Mouse (Mus musculus) spleen, adult 12 weeks (tissue): Measurements from ENCODE around the gene Tmed6.
"Not testable (repeated sequence)": the region's sequence is repeated elsewhere in the genome, so short reads cannot be mapped to it uniquely, and the experiment has no call there.

ENCODE experiments used
- DNase-seq: peaks from one replicate; pipeline ENCODE4 v3.0.0; 2022; ENCODE audit warnings: low spot score

Tmed6 gene

DNA sequence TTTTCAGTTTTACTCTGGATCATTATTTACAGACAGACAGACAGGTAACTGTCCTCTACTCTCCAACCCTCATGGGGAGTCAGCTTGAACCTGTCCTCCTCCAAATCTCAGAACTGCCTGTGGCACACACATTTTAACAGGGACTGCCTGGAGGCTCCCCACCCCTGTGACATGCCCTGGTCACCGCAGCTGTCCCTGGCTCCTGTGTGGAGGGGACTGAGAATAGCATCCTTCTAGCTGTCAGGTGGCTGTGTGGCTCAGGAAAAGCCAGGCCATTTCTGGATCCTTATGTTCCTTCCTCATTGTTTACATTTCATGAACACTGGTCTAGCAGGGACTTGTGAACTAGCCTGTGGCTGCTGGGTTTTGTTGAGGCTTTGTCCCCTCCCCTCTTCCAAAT lies 8.7 kb upstream of the Tmed6 start:
- no peak for DNase-seq

DNA sequence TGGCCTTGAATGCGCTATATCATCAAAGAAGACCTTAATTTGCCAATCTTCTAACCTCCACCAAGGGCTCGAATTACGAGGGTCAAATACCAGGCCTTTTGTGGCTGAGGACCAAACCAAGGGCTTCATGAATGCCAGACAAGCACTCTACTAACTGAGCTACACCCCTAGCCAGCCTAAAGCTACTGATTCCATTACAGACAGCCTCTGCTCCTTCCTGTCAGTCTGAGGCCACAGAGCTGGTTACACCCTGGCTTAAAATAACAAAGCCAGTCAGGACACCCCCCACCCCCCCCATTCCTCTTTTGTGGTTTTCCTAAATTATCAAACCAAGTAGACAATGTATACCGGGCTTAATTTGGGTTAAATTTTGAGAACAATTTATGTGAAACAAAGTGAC lies 8.3 kb upstream of the Tmed6 start:
- DNase-seq, result no peak

DNA sequence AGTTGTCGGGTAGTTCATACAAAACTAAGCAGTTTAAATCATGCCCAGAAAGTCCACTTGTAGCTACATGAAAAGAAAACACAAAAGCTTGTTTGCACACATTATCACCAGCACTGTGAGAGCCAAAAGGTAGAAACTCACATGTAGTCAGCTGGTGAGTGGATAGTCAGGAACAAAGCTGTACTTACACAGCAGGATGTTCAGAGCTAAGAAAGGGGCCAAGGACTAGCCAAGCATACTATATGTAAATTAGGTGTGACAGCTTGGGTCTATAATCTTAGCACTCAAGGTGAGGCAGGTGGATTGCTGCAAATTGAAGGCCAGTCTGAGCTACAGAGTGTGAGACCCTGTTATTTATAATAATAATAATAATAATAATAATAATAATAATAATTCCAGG lies 2.8 kb downstream of the Tmed6 start:
- DNase-seq, result no peak

DNA sequence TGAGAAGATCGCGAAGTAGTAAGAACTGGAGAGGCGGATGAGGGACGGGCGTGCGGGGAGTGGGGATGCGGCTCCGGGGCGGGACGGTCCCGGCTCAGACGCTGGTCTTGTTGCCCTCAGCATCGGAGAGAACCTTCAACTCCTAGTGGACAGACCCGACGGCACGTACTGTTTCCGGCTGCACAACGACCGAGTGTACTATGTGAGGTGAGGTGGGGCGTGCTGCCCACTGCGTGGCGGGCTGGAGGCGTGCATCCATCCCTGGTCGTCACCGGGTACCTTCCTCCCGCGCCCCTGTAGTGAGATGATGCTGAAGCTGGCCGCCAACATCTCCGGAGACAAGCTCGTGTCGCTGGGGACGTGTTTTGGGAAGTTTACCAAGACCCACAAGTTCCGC lies 8.5 kb downstream of the Tmed6 start:
- no peak for DNase-seq

DNA sequence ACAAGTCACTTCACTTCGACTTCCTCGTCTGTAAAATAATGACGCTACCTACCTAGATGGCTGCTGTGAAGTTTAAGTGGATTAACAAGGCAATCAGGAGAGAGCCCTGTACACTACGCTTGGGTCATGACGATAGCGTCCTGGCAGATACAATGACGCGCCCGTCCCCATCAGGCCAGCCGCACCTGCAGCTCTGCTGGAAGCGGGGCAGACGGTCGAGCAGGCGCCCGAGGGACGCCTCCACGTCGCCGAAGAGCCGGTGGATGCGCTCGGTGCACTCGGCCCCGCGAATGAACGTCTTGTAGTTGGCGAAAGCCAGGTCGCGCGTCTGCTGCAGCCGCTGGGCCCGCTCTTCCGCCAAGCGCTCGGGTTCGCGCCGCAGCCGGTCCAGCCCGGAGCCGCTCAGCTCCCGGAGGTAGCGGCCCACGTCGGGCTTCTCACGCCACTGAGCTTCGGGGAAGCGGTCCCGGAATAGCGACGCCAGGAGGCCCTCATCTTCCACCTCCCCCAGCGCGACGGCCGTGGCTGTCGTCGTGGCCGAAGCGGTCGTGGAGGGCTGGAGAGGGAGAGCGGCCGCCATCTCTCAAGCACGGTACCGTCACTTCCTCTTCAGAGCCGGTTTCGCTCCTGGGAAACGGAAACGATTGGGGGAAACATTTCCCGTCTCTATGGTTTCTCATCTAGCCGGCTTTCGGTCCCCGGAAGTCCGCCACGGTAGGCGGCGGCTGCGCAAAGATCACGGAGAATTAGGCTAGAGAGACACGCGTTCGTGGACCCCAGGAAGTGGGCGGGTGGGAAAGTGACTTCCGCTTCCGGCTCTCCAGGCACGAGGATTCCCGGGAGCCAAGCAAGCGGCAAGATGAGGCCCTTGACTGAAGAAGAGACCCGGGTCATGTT lies 9.1 kb downstream of the Tmed6 start, which contains the start of the genes Cog8 and Nip7:
Cog8 (minus strand) TSS at position 614 of the 897 bp plus-strand sequence.
Nip7 (plus strand) TSS at position 802 of the 897 bp plus-strand sequence.
- DNase-seq, result peak; percentile 84

DNA sequence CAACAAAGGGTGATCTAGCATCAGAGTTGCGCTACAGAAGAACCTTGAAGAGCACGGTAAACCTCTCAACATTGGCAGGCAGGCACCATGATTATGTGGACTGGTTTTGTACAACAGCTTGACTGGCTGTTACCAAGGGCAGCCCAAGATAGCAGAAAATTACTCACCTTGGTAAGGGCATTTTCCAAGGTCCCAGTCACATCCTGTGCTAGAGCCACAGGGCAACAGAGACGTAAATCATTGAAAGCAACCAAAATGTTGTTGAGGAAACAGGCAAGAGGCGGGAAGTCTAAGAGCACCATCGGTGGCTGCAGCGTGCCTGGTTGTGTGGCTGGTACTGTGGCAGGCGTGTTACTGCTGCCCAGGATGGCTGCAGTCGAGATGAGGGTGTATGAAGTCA lies 13.4 kb downstream of the Tmed6 start:
- no peak for DNase-seq

DNA sequence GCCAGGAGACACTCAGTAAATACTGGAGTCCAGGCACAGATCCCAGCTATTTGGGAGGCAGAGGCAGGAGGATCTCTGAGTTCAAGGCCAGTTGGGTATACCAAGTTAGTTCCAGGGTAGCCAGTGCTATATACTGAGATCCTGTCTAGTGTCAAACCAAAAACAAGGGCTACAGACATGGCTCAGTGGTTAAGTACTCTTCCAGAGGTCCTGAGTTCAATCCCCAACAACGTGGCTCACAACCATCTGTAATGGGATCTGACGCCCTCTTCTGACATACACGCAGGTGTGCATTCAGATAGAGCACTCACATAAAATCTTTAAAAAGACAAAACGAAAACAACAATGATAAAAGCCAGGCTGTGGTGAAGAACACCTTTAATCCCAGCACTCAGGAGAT lies 16.0 kb downstream of the Tmed6 start:
- no peak for DNase-seq

DNA sequence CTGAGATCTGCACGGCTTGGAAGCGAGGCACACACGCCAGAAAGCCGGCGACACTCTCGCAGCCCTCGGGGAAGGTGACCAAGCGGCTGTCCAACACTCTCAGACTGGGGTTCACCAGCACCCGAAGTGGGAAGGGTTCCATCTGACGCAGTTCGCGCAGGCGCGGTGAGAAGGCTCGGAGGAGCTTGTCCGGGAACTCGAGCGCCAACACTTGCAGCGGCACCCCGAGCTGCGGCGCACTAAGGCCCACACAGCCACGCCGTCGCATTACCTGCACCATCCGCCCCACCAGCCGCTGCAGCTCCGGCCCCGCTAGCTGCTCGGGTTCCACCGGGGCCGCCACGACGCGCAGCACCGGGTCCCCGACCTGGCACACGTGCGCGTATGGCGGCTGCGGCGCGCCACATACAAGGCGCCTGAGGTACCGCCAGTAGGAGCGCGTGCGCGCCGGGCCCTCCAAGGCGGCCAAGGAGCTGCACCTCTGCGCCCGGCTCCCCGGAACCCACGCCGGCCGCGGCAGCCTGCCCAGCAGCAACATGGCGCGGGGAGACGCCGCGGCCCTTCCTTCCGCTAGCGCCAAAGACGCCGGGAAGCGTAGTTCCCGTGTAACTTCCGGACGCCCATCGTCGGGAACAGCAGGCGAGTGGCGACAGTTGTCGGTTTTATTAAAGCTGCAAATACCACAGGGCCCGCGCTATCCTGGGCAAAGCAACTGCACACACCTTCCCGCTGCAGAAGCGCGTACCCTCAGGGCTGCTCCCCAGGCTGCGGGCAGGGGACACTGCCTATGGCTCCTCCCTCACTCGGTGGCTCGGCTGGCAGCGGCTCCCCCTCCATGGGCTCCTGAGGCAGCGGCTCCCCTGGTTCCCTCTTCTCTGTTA lies 17.1 kb downstream of the Tmed6 start, which contains the start of gene Pdf:
Pdf (minus strand) TSS at position 554 of the 881 bp plus-strand sequence.
- DNase-seq, result peak; percentile 52

DNA sequence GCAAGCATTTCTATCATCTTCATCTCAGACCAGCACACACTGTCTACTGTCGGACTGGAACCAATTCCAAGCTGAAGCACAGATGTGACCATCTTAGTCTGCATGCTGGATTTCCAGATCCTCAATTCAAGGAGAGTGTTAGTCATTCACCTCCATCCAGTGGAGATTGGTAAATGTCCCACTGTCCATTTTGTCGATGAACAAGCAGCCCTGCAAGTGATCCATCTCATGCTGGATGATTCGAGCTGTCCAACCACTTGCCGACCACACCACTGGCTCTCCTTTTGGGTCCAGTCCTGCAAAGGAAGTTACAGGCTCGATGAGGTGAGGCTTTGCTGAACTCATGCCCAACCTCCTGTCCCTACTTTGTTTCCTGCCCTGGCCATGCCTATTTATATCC lies 18.5 kb downstream of the Tmed6 start:
- DNase-seq, result no peak

DNA sequence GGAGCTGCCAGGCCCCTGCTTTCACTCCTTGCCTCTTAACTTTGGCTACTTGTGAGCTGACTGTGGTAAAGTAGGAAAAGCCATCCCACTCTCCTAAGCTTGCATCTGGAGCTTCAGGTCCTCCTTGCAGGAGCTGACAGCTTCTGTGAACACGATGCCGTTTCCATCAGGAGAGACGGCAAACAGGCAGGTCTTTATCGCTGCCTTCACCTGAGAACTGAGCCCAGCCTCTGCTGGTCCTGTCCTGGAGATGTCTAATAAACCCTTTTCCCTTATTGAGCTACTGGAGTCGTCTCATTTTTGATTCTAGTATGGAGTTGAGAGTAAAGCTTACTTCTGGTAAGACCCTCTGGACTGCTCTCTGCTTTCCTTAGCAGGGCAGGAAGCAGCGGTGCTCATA lies 20.0 kb downstream of the Tmed6 start:
- DNase-seq, result no peak

DNA sequence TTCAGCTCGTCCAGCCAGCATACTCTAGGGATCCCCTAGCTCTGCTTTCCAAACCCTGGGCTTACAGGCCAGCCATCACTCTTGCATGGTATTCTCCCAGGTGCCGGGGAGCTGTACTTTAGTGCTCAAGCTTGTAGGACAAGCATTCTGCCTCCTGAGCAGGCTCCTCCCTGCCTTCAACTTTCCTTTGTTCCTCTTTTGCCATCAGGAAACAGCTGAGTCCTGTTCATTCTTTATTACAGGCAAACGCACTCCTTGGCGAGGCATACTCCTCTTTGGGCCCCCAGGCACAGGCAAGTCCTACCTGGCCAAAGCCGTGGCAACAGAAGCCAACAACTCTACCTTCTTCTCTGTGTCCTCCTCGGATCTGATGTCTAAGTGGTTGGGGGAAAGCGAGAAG lies 24.8 kb downstream of the Tmed6 start:
- no peak for DNase-seq

DNA sequence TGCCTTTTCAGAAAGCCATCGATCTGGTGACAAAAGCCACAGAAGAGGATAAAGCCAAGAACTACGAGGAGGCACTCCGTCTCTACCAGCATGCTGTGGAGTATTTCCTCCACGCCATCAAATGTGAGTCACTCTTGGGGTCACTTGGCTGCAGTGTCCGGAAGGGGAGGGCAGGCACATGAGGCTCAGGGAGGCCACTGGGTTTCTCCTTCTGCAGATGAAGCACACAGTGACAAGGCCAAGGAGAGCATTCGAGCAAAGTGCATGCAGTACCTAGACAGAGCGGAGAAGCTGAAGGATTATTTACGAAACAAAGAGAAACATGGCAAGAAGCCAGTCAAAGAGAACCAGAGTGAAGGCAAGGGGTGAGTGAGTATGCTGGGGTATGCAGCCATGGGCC lies 28.8 kb downstream of the Tmed6 start:
- no peak for DNase-seq

DNA sequence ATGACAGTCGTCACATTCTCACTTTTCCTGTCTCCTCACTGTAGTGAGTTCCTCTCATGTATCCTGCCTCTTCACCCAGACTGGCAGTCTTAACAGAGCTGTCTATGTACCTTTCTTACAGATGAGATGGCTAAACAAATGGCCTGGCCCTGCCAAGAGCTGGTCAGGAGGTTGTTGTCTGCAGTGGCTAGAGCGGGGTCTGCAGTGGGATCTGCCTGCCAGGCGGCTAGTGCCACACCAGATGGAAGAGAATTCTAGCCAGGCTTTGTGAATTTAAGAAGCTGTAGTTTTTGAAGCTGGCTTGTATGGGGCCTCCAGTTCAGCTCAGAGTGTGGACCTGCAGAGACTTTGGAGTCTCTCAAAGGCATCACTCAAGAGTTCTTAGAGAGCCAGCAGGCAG lies 29.8 kb downstream of the Tmed6 start:
- DNase-seq, result no peak

DNA sequence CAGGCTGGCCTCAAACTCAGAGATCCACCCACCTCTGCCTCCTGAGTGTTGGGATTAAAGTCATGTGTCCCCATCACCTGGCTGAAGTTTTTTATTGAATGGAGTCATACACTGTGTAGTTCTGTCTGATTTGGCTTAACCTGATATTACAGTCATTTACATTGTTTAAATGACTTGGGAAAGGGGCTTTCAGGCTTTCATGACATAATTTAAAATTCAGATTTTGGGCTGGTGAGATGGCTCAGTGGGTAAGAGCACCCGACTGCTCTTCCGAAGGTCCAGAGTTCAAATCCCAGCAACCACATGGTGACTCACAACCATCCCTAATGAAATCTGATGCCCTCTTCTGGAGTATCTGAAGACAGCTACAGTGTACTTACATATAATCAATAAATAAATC lies 31.8 kb downstream of the Tmed6 start:
- not testable (repeated sequence) for DNase-seq

DNA sequence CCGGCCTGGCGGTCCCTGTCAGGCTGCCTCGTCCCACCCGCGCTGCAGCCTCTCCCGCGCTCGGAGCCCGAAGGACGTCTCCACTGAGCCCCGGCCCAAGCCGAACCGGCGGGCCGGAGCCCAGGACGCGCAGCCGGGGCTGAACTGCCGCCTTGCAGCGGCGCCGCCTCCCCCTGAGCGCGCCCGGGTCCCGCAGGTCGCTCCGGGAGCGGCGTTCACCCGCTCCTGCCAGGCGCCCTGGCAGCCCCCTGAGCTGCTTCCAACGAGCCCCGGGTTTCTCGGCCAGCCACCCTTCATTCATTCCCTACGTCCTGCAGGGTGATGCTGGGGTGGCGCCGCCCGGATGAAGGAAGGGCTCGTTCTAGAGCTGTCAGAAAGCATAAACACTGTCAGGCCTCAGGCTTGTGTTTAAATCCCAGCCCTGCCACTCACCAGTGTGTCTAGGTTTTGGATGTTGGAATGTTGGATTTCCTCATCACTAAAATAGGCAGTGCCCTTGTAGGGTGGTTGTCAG lies 33.8 kb downstream of the Tmed6 start:
- no peak for DNase-seq

DNA sequence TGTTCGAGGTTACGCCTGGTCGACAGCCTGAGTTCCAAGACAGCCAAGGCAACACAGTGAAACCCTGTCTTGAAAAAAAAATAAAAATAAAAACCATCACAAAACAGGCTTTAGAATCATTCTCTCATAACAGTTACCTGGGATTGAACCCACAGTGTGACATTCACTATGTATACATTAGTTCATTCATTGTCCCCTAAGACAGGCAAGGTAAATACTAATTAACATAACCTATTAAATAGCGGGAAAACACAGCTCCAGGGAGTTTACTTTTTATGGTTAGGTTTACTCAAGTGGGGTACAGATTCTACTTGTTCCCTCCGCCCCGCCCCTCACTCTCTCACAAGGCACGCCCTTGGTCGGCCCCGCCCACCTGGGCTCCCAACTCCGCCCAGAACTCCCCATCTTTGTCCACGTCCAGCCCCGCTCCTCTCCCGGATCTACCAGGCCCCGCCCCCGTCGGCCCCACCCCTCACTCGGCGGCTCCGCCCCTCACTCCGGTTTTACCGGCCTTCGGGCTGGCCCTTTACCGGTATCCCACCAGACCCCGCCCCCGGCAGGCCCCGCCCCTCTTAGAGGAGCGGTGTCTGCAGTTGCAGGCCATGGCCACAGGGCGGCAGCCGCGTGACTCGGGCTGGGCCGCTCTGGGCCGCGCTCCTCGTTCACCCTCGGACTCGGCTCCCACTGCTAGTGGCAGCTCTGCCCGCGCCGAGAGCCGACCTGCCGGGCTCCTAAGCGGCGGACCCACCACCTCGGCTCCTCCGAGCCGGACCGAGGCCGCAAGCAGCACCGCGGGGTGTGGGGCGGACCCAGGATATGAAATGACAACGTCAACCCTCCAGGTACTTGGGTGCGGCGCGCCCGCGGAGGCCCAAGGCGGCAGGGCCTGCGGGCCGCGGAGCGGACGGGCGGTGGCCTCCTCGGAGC lies 34.5 kb downstream of the Tmed6 start, which contains the start of gene Vps4a:
Vps4a (plus strand) TSS at position 573 of the 927 bp plus-strand sequence.
- peak; percentile 99 for DNase-seq

DNA sequence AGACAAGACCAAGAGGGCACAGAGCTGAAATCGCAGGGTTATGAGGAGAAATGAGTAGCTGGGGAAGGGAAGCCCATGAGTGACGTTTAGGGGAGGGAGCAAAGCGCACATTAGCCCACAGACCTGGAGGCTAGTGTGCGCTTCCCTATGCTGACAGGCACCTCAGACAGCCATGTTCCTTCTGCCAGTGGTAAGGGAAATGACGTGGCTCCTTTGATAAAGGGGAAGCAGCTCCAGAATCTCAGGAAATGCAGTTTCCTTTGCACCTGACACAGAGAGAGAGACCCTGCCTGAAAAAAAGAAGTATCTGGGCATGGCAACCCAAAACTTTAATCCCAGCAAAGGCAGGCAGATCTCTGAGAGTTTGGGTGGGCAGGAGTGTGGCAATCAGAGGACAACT lies 35.4 kb downstream of the Tmed6 start:
- DNase-seq, result no peak

DNA sequence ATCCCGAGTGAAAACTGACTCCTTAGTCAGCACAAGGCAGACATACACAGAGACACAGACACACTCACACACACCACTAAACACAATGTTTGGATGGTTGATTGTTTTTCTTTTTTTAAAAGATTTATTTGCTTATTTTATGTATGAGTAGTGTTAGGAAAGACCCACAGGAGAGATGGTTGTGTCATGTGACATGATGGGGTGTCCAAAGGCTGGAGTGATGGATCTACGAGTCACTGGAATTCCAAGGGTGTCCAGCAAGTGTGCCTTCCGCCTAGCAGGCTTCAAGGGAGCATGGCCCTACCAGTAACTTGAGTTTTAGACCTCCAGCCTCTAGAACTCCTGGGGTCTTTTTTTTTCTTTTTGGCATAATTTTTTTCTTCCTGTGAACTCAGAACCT lies 36.1 kb downstream of the Tmed6 start:
- no peak for DNase-seq

DNA sequence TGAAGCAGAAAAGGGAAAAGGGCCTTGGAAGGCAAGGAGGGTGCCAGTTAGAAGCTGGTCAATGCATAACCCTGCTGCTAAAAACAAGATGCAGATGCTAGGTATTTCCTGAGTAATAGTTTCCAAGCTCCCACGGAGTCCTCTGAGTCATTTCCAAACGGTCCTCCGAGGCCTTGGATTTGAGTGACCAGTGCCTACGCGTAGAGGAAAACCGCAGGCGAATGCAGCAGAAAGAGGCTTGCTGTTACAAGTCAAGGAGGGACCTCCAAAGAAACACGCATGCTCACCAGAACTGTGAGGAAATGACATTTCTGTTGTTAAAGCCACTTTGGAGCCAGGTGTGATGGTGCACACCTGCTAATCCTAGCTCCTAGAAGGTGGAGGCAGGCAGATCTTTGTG lies 42.0 kb downstream of the Tmed6 start:
- DNase-seq, result no peak

DNA sequence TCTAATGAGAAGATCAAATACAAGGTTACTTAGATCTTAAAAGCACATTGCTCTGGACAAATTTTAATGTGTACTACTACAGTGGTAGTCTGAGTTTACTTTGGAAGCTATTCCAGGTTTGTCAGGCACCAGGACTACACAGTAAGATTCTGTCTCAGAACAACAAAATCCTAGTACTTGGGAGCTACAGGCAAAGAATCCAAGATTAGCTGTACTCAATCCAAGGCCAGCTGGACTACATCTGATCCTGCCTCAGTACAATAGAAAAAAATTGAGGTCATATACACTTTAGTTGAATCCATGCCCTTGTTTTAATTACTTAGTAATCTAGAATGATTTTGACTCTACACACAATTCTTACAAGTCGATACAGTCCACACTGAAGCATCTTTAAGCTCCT lies 50.5 kb downstream of the Tmed6 start:
- DNase-seq, result no peak

DNA sequence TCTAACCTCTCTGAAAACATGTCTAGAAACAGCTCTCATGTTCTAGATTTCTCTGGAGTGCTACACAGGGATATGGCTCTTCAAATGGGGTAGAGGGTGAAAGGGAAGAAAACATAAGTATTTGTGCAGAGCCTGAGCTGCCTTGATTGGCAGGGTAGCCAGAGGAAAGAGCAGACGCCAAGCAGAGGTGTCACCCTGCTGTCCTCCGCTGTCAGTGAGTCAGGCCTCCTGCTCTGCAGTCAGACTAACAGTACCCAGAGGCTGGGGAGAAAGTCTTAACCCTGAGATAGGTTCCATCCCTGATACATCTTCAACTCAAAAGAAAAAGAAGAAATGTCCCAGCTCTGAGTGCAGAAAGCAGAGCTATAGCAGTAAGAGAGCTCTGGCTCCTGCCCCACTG lies 52.8 kb downstream of the Tmed6 start:
- no peak for DNase-seq
